Mouse (Mus musculus): ENCODE results near the gene Tmem183a. TPM values are rescaled to one million over a fixed set of nuclear protein-coding genes. Genes with fewer than 3 reads are reported as not detected.

Gene Tmem183a
- polyA plus RNA-seq, 1 experiment: 111 TPM

DNA sequence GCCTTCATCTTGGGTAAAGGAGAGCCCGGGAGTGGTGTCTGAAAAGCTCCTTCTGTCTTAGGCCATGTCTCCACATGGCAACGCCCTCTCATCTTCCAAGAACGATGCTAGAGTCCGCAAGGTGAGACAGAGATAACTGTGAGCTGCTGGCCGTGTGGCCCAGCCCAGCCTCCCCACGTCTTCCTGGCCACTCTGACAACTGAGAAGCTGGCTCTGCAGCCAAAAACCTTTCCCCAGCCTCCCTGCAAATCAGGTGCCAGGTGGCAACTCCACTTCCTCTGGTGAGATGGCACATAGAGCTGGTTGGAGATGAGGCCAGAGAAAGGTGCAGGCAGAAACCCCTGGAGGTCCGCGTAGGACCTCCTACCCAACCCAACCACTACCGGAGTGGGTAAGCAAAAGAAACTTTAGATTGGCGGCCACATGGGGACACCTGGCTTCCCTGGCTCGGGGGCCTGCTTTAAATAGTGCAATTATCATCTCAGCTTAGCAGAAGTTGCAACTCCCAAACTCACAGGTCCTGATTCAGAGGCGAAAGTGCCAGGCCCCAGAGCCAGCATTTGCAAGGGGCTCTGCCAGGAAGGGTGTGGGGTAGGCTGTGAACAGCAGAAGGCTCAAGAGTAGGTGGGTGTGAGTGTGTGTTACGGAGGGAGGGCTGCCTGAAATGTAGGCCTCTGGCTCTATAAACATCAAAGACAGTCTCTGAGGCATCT is 26.4 kb downstream of the Tmem183a start:
- peak; percentile 60 for DNase-seq (ENCODE audit: low read depth)

GRCm38 (mm10) chr1:134334111-134334827 is 27.5 kb downstream of the Tmem183a start:
- DNase-seq (ENCODE audit: low read depth): no peak
- TF ChIP-seq CTCF (IDR thresholded peaks at IDR 0.05; ENCODE audit: borderline replicate concordance, extremely low read depth, insufficient read depth, insufficient read length): no peak
- no peak for TF ChIP-seq POLR2A (IDR thresholded peaks at IDR 0.05; ENCODE audit: borderline replicate concordance, extremely low read depth, insufficient read depth, insufficient read length, poor library complexity, severe bottlenecking)

More for the DNA sequence above, 26.4 kb downstream of the Tmem183a start:
- no peak for TF ChIP-seq POLR2A (IDR thresholded peaks at IDR 0.05; ENCODE audit: borderline replicate concordance, extremely low read depth, insufficient read depth, insufficient read length, poor library complexity, severe bottlenecking)
- TF ChIP-seq CTCF (IDR thresholded peaks at IDR 0.05; ENCODE audit: borderline replicate concordance, extremely low read depth, insufficient read depth, insufficient read length): no peak

- no peak for TF ChIP-seq POLR2A (IDR thresholded peaks at IDR 0.05; ENCODE audit: borderline replicate concordance, extremely low read depth, insufficient read depth, insufficient read length, poor library complexity, severe bottlenecking)
- TF ChIP-seq CTCF (IDR thresholded peaks at IDR 0.05; ENCODE audit: borderline replicate concordance, extremely low read depth, insufficient read depth, insufficient read length): no peak
- DNase-seq (ENCODE audit: low read depth): no peak
These were observed 28.2 kb downstream of the Tmem183a start for GRCm38 (mm10) chr1:134333371-134334110.

DNA sequence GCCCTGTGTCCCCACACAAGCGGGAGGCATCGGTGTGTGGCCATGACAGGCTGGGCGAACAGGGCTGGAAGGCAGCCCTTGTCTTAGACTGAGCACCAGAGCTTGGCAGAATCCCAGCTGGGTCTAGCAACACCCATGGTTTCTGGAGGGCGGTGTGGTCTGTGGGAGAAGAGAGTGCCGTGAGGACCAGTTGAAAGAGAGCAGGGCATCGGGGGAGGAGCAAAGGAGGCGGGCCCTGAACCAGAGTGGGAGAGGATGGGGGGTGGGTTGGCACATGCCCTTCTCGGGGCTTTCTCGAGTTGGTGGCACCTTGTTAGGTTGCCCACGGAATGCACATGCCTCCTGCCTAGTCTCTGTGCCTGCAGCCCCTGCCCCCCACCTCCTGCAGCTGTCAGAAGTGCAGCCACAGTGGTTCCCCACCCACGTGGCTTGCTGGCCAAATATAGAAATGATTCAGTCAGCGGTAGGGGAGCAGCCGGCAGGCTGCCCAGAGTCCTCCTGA is 29.0 kb downstream of the Tmem183a start, which contains the start of gene Ppfia4:
Gene Ppfia4 (minus strand): TSS at position 159 of the 502 bp plus-strand sequence.
- TF ChIP-seq CTCF (IDR thresholded peaks at IDR 0.05; ENCODE audit: borderline replicate concordance, extremely low read depth, insufficient read depth, insufficient read length): no peak
- no peak for TF ChIP-seq POLR2A (IDR thresholded peaks at IDR 0.05; ENCODE audit: borderline replicate concordance, extremely low read depth, insufficient read depth, insufficient read length, poor library complexity, severe bottlenecking)
- DNase-seq (ENCODE audit: low read depth): peak; percentile 62

- DNase-seq (ENCODE audit: low read depth): peak; percentile 85
- TF ChIP-seq CTCF (IDR thresholded peaks at IDR 0.05; ENCODE audit: borderline replicate concordance, extremely low read depth, insufficient read depth, insufficient read length) (peak; percentile 91), POLR2A (IDR thresholded peaks at IDR 0.05; ENCODE audit: borderline replicate concordance, extremely low read depth, insufficient read depth, insufficient read length, poor library complexity, severe bottlenecking) (no peak)
These were observed 29.7 kb downstream of the Tmem183a start for GRCm38 (mm10) chr1:134331879-134332635.

- no peak for DNase-seq (ENCODE audit: low read depth)
- no peak for TF ChIP-seq CTCF (IDR thresholded peaks at IDR 0.05; ENCODE audit: borderline replicate concordance, extremely low read depth, insufficient read depth, insufficient read length)
- TF ChIP-seq POLR2A (IDR thresholded peaks at IDR 0.05; ENCODE audit: borderline replicate concordance, extremely low read depth, insufficient read depth, insufficient read length, poor library complexity, severe bottlenecking): no peak
These were observed 34.9 kb downstream of the Tmem183a start for GRCm38 (mm10) chr1:134326841-134327346.

- TF ChIP-seq CTCF (IDR thresholded peaks at IDR 0.05; ENCODE audit: borderline replicate concordance, extremely low read depth, insufficient read depth, insufficient read length): peak; percentile 14; the same call in 1 of the 2 replicates
- TF ChIP-seq POLR2A (IDR thresholded peaks at IDR 0.05; ENCODE audit: borderline replicate concordance, extremely low read depth, insufficient read depth, insufficient read length, poor library complexity, severe bottlenecking): no peak
- DNase-seq (ENCODE audit: low read depth): no peak
These were observed 39.2 kb downstream of the Tmem183a start for GRCm38 (mm10) chr1:134322591-134322990.

- DNase-seq (ENCODE audit: low read depth): peak; percentile 59
- TF ChIP-seq CTCF (IDR thresholded peaks at IDR 0.05; ENCODE audit: borderline replicate concordance, extremely low read depth, insufficient read depth, insufficient read length): no peak
- TF ChIP-seq POLR2A (IDR thresholded peaks at IDR 0.05; ENCODE audit: borderline replicate concordance, extremely low read depth, insufficient read depth, insufficient read length, poor library complexity, severe bottlenecking): no peak
These were observed 41.0 kb downstream of the Tmem183a start for GRCm38 (mm10) chr1:134320691-134321301.

DNA sequence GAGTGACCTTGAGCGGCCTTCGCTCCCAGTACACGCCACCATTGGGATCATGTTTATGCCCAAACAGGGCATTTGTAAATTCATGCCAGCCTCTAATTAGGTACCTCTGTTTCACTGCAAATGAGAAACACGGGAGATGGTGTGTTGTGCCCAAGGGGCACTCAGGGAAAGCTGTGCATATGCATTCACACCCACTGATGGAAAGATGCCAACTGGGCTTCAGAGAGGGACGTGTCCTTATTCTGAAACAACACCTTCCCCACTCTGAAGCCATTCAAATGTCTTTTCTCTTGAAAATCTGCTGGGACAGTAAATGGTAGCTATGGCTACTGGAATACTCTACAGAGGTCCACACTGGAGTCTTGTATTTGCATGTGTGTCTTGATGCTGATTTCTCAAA is 43.5 kb downstream of the Tmem183a start:
- peak; percentile 78 for DNase-seq (ENCODE audit: low read depth)
- TF ChIP-seq CTCF (IDR thresholded peaks at IDR 0.05; ENCODE audit: borderline replicate concordance, extremely low read depth, insufficient read depth, insufficient read length) (no peak), POLR2A (IDR thresholded peaks at IDR 0.05; ENCODE audit: borderline replicate concordance, extremely low read depth, insufficient read depth, insufficient read length, poor library complexity, severe bottlenecking) (no peak)

DNA sequence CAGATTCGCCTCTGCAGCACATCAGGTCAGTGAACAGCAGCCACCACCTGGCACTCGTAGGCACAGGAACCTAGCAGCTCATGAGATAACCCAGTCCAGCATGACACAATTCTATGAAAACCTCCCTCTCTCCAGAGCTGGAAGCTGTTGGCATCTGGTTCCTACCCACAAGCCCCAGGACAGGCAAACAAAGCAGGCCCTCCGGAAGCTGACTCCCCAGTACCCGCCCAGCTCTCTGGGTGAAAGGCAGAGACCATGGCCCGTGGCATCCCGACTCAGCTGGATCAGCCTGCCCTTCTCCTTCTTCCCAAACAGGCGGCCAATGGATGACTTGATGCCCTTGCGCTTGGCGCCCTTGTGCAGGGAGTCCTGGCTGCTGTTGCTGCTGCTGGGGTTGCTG is 45.4 kb downstream of the Tmem183a start:
- DNase-seq (ENCODE audit: low read depth): no peak
- TF ChIP-seq POLR2A (IDR thresholded peaks at IDR 0.05; ENCODE audit: borderline replicate concordance, extremely low read depth, insufficient read depth, insufficient read length, poor library complexity, severe bottlenecking) (no peak), CTCF (IDR thresholded peaks at IDR 0.05; ENCODE audit: borderline replicate concordance, extremely low read depth, insufficient read depth, insufficient read length) (no peak)
